Mouse (Mus musculus) central nervous system, embryonic 14 days (tissue): ENCODE results near the gene Zkscan7. TPM values are rescaled to one million over a fixed set of nuclear protein-coding genes. Genes with fewer than 3 reads are reported as not detected.

Experiments
- polyA plus RNA-seq: library from polyadenylated mRNA; depleted of rRNA; stranded (reverse); fragments of >200 nt; gene quantifications from 2 replicates; pipeline ENCODE4 v1.2.3, GENCODE M21; 2012; rRNA removed

Zkscan7 gene
- polyA plus RNA-seq = 7.5 and 8.8 TPM in 2 replicates

GRCm38 (mm10) chr9:122885385-122885784, at the start of gene Zkscan7:
Gene Zkscan7 (plus strand): TSS chr9:122885685.

GRCm38 (mm10) chr9:122843760-122844159, 41.7 kb upstream of the Zkscan7 start, which contains the start of gene Gm35549:
Gene Gm35549 (minus strand): TSS chr9:122844035.

GRCm38 (mm10) chr9:122865697-122866166, 19.8 kb upstream of the Zkscan7 start, which contains the start of gene Zfp445:
Gene Zfp445 (minus strand): TSS chr9:122866006.

GRCm38 (mm10) chr9:122922936-122923381, 37.5 kb downstream of the Zkscan7 start, which contains the start of gene Zfp105:
Gene Zfp105 (plus strand): TSS chr9:122923072.

Other genes starting within 250 kb of the Zkscan7 start
- not detected in 2 replicates for gene Topaz1, start 138.3 kb upstream of the Zkscan7 start, polyA plus RNA-seq
- gene Tcaim, start 80.1 kb upstream of the Zkscan7 start, polyA plus RNA-seq = 5.8 and 6.1 TPM in 2 replicates
- not detected in 2 replicates for gene Gm35549, start 41.6 kb upstream of the Zkscan7 start, polyA plus RNA-seq
- 187 and 190 TPM in 2 replicates for gene Zfp445, start 19.7 kb upstream of the Zkscan7 start, polyA plus RNA-seq
- 14.2 and 15.0 TPM in 2 replicates for gene Zfp105, start 37.4 kb downstream of the Zkscan7 start, polyA plus RNA-seq
- 19.4 and 20.4 TPM in 2 replicates for gene 1110059G10Rik, start 65.3 kb downstream of the Zkscan7 start, polyA plus RNA-seq
- gene Kif15, start 65.4 kb downstream of the Zkscan7 start, polyA plus RNA-seq = 26.2 and 30.5 TPM in 2 replicates
- gene Tmem42, start 135.6 kb downstream of the Zkscan7 start, polyA plus RNA-seq = 16.9 and 18.3 TPM in 2 replicates
- 0.45 and 0.52 TPM in 2 replicates for gene Tgm4, start 149.0 kb downstream of the Zkscan7 start, polyA plus RNA-seq
- 60.8 and 61.5 TPM in 2 replicates for gene Zdhhc3, start 227.5 kb downstream of the Zkscan7 start, polyA plus RNA-seq
- gene Exosc7, start 227.5 kb downstream of the Zkscan7 start, polyA plus RNA-seq = 92.6 and 92.7 TPM in 2 replicates